ENCODE assay signal across 10 mouse cellular contexts in genomic region chr10:95565156-95565854, GRCm38 (mm10). TPM values are rescaled to one million over a fixed set of nuclear protein-coding genes. Genes with fewer than 3 reads are reported as not detected.
DNase-seq lines count a peak whose midpoint lies in the region; ATAC-seq and TF ChIP-seq lines count a peak whose summit lies in the region.
"Had no signal": no experiment of that assay in that cellular context is flagged by ENCODE, and none has a peak within 500 bp of the region (broad histone marks: within the 10 kb centered on the region; RNA-seq: fewer than 3 reads in every experiment).

No protein-coding gene starts in this region.

- H3K4me3 ChIP-seq in kidney, embryonic 16.5 days (ENCODE audit: low read length): no peak overlapping the region
- no peak overlapping the region for H3K4me3 ChIP-seq in neural tube, embryonic 11.5 days (ENCODE audit: low read depth, low read length)
- H3K4me3 ChIP-seq in left cerebral cortex, adult 2 months: no peak overlapping the region

- no peak for DNase-seq in kidney, postnatal 25 days
- peak; percentile 91 for DNase-seq in ZHBTc4 (ENCODE audit: low read depth, low spot score)
- DNase-seq in induced T-regulatory cell, adult 2 months (ENCODE audit: low read depth): peak; percentile 69
- peak; percentile 47 for DNase-seq in neural tube, embryonic 11.5 days (ENCODE audit: low spot score)
- no peak for DNase-seq in cerebellum, adult 9-10 months
- DNase-seq in frontal cortex, postnatal 36 days (ENCODE audit: low spot score in 2 of 2): no peak
- no peak for DNase-seq in left cerebral cortex, adult 2 months (ENCODE audit: extremely low spot score in 1 of 2, low spot score in 2 of 2)
- DNase-seq: adrenal gland, postnatal 36 days had no signal

- peaks cover 20% of the 10 kb centered on the region for H3K4me1 ChIP-seq in kidney, embryonic 16.5 days (ENCODE audit: insufficient read depth, low read length)
- peaks cover 12% of the 10 kb centered on the region; the same call in 1 of the 2 replicates for H3K4me1 ChIP-seq in neural tube, embryonic 11.5 days (ENCODE audit: control insufficient read depth, insufficient read depth, low read length)

- intact Hi-C loops in left cerebral cortex, adult 2 months (cut with DNase I): no loop called here

- 24% methylated on average over 14 of the region's 14 CpGs for WGBS in kidney, embryonic 16.5 days
- WGBS in neural tube, embryonic 11.5 days: 20% methylated on average over 14 of the region's 14 CpGs

- H3K9me3 ChIP-seq in kidney, embryonic 16.5 days (ENCODE audit: low read length): no peaks in the 10 kb centered on the region
- H3K9me3 ChIP-seq in neural tube, embryonic 11.5 days (ENCODE audit: control insufficient read depth, low read length): no peaks in the 10 kb centered on the region
- H3K9me3 ChIP-seq: hindbrain, embryonic 13.5 days had no signal

- H3K27me3 ChIP-seq in kidney, embryonic 16.5 days (ENCODE audit: insufficient read depth, low read length): no peaks in the 10 kb centered on the region
- H3K27me3 ChIP-seq in neural tube, embryonic 11.5 days (ENCODE audit: control insufficient read depth, insufficient read depth, low read length): no peaks in the 10 kb centered on the region
- H3K27me3 ChIP-seq: hindbrain, embryonic 13.5 days had no signal

- ATAC-seq in kidney, embryonic 16.5 days (ENCODE audit: low FRiP score, low TSS enrichment): no peak
- ATAC-seq in neural tube, embryonic 11.5 days (ENCODE audit: insufficient read depth, low FRiP score, low TSS enrichment): no peak

- peak overlapping the region; percentile 67 for H3K27ac ChIP-seq in kidney, embryonic 16.5 days (ENCODE audit: low read length)
- H3K27ac ChIP-seq in neural tube, embryonic 11.5 days (ENCODE audit: low read depth, low read length): no peak overlapping the region; the same call in 1 of the 2 replicates
- H3K27ac ChIP-seq in left cerebral cortex, adult 2 months: no peak overlapping the region

- no peaks in the 10 kb centered on the region for H3K36me3 ChIP-seq in kidney, embryonic 16.5 days (ENCODE audit: insufficient read depth, low read length)
- no peaks in the 10 kb centered on the region for H3K36me3 ChIP-seq in neural tube, embryonic 11.5 days (ENCODE audit: control insufficient read depth, insufficient read depth, low read length)
- H3K36me3 ChIP-seq: hindbrain, embryonic 13.5 days had no signal

- H3K9ac ChIP-seq in kidney, embryonic 16.5 days (replicated peaks; ENCODE audit: low read length): peak overlapping the region; percentile 1; the same call in 1 of the 2 replicates
- H3K9ac ChIP-seq in neural tube, embryonic 11.5 days (ENCODE audit: low read length): no peak overlapping the region

- TF ChIP-seq CTCF in left cerebral cortex, adult 2 months (IDR thresholded peaks at IDR 0.05): no peak

- H3K4me2 ChIP-seq in kidney, embryonic 16.5 days (replicated peaks; ENCODE audit: low read depth, low read length): peak overlapping the region; percentile 4; the same call in 1 of the 2 replicates
- no peak overlapping the region for H3K4me2 ChIP-seq in neural tube, embryonic 11.5 days (ENCODE audit: low read depth)

RNA-seq across cellular contexts. Expression of gene Nudt4, which starts 1.4 kb away (rescaled TPM):
- polyA plus RNA-seq in kidney, embryonic 16.5 days (2015; fragmentation: Nextera tagmentation; extraction: Ambion mirVana): 119 and 132 TPM in 2 replicates
- 139 TPM in 2 replicates for polyA plus RNA-seq in neural tube, embryonic 11.5 days (2014; fragmentation: Nextera tagmentation; extraction: Ambion mirVana)
- 100 to 1,000 TPM; 140 to 147 TPM for total RNA-seq in left cerebral cortex, adult 2 months (2021)

RNA-seq across cellular contexts. Expression of gene Ube2n, which starts 50.4 kb away (rescaled TPM):
- polyA plus RNA-seq in kidney, embryonic 16.5 days (2015; fragmentation: Nextera tagmentation; extraction: Ambion mirVana): 338 and 353 TPM in 2 replicates
- polyA plus RNA-seq in neural tube, embryonic 11.5 days (2014; fragmentation: Nextera tagmentation; extraction: Ambion mirVana): 462 and 477 TPM in 2 replicates
- 100 to 1,000 TPM; 196 to 198 TPM for total RNA-seq in left cerebral cortex, adult 2 months (2021)

Comparison
In these comparisons a context has a peak if more than half of its experiments do, and no peak if none do; other contexts are left out.
1. DNase-seq: peak in ZHBTc4 (single experiment), induced T-regulatory cell, adult 2 months (single experiment) and neural tube, embryonic 11.5 days (single experiment); none in kidney, postnatal 25 days (0 of 2), cerebellum, adult 9-10 months (single experiment), frontal cortex, postnatal 36 days (0 of 2) and left cerebral cortex, adult 2 months (0 of 2).